Mouse (Mus musculus) thymus, adult 2 months (tissue): ENCODE results near the gene Gabbr2. TPM values are rescaled to one million over a fixed set of nuclear protein-coding genes. Genes with fewer than 3 reads are reported as not detected.
A peak's percentile ranks its signal among the peaks of the same experiment; 100 is the strongest.

Source experiments
- DNase-seq: peaks from one replicate; pipeline ENCODE4 v3.0.0; 2021
- H3K27ac ChIP-seq: fragments of 200-500 bp; 2 replicates; pipeline ENCODE4 v1.5.1; 2012; ENCODE audit warnings: low read length, control low read depth; ENCODE audit not compliant: control insufficient read depth, insufficient read depth
- H3K27me3 ChIP-seq: fragments of 200-500 bp; 2 replicates; pipeline ENCODE4 v1.6.1; 2012; ENCODE audit warnings: mild to moderate bottlenecking, low read length, moderate library complexity, mixed read lengths; ENCODE audit not compliant: control insufficient read depth, insufficient read depth
- H3K36me3 ChIP-seq: fragments of 200-500 bp; 2 replicates; pipeline ENCODE4 v1.6.1; 2012; ENCODE audit warnings: mild to moderate bottlenecking, low read length, moderate library complexity; ENCODE audit not compliant: control insufficient read depth, insufficient read depth
- H3K4me1 ChIP-seq: fragments of 200-500 bp; replicated peaks from 2 replicates; pipeline ENCODE4 v1.6.1; 2012; ENCODE audit warnings: low read length; ENCODE audit not compliant: control insufficient read depth, insufficient read depth
- H3K4me3 ChIP-seq: fragments of 200-500 bp; 2 replicates; pipeline ENCODE4 v1.5.1; 2012; ENCODE audit warnings: mild to moderate bottlenecking, low read length, control low read depth, moderate library complexity; ENCODE audit not compliant: control insufficient read depth, insufficient read depth
- CTCF ChIP-seq: fragments of 200-500 bp; IDR thresholded peaks from 2 replicates; pipeline ENCODE4 v1.5.1; 2012; ENCODE audit warnings: mild to moderate bottlenecking, control low read depth, low read length, moderate library complexity, borderline replicate concordance; ENCODE audit not compliant: control insufficient read depth, poor library complexity, insufficient read depth; ENCODE audit errors: extremely low read depth
- POLR2A ChIP-seq: fragments of 200-500 bp; IDR thresholded peaks from 2 replicates; pipeline ENCODE4 v1.6.1; 2012; ENCODE audit warnings: mild to moderate bottlenecking, low read length, control low read depth, moderate library complexity; ENCODE audit not compliant: control insufficient read depth, poor library complexity, insufficient read depth; ENCODE audit errors: extremely low read depth
- WGBS: fragments of 180-500 bp; shearing (Covaris S2); methylation state at CpG from one replicate; pipeline ENCODE4 v1.1.7; 2018; 5-methylcytosine and 5-hydroxymethylcytosine counted together
- polyA plus RNA-seq: library from polyadenylated mRNA; depleted of rRNA; stranded (reverse); fragments of >200 nt; gene quantifications from 2 replicates; pipeline ENCODE4 v1.2.3, GENCODE M21; 2012

Gabbr2 gene
- polyA plus RNA-seq, 1 experiment, result 0.20 TPM

DNA sequence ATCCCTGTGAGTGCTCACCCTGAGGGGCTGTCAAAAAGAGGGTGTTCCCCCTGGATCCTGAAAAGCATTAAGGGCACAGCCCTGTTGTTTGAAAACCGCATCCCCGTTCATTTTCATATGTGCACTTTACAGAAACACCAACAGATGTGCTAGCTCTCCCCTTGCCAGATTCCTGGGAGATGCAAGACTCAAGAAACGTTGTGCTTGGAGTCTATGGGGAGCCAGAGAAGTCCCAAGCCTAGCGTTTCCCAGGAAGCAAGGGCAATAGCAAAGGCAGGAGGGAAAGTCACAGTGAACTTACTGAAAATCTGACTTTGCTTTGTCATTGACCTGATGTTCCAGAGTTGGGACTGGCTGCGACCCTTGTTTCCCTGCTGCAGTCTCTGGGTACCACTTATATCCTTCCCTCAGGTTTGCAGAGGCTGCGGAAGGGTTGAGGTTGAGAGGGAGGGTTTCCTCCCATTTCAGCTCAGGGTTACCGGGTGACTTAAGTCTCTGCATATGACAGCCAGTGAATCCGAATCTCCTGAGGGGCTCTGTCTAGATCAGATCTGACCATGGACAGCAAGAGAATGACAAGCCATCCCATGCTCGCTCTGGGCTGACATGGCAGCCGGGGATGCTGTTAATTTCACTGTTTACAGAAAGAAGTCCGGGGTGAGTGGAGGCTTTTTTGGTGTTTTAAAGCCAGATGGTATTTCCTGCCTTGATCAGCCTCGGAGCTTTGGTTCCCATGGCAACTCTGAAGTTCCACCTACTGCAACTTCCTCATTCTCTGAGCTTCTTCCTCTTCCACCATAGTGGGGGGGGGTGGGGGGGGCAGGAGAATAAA lies 18.9 kb upstream of the Gabbr2 start:
- DNase-seq, result peak; percentile 77
- WGBS, result 12% methylated on average over 12 of the region's 12 CpGs
- peak overlapping the region; percentile 63 for H3K4me3 ChIP-seq

DNA sequence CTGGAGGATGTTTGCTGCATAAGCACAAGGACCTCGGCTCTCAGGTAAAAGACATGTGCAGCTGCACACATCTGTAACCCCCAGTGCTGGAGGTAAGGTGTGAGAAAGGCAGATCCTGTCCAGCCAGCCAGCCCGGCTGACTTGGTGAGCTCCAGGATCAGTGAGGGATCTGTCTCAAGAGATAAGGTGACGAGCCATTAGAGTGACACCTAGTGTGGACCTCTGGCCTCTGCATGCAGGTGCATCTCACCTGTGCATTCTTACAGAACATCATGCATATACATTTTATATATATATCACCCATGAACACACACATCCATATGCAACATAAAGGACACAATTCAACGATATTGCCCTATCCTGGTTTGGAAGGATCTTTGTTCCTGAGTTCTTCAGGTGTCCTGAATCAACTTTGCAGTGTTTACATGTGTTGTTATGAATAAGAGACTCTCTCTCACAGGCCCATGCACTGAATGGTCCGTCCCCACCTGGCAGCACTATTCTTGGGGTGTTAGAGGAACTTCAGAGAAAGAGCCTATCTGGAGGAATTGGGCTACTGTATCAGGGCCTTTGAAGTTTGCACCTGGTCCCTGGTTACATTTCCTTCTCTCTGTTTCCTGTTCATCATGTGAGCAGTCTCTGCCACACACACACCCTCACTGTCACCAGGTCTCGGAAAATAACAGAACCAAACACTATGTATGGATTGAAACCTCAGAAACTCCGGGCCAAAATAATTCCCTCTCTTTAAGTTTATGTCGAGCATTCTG lies 9.1 kb upstream of the Gabbr2 start:
- no peaks in the 10 kb centered on the region for H3K36me3 ChIP-seq
- 30% methylated on average over 8 of the region's 8 CpGs for WGBS
- TF ChIP-seq POLR2A, result no peak
- TF ChIP-seq CTCF, result no peak
- DNase-seq, result peak; percentile 62
- H3K27me3 ChIP-seq, result no peaks in the 10 kb centered on the region
- no peak overlapping the region for H3K4me3 ChIP-seq
- H3K27ac ChIP-seq, result peak overlapping the region; percentile 99
- H3K4me1 ChIP-seq, result peaks cover 29% of the 10 kb centered on the region

More for the DNA sequence above, 18.9 kb upstream of the Gabbr2 start:
- Histone ChIP-seq H3K27ac (peak overlapping the region; percentile 99), H3K4me1 (peaks cover 53% of the 10 kb centered on the region), H3K36me3 (no peaks in the 10 kb centered on the region), H3K27me3 (no peaks in the 10 kb centered on the region)
- TF ChIP-seq CTCF, result no peak
- TF ChIP-seq POLR2A, result no peak

DNA sequence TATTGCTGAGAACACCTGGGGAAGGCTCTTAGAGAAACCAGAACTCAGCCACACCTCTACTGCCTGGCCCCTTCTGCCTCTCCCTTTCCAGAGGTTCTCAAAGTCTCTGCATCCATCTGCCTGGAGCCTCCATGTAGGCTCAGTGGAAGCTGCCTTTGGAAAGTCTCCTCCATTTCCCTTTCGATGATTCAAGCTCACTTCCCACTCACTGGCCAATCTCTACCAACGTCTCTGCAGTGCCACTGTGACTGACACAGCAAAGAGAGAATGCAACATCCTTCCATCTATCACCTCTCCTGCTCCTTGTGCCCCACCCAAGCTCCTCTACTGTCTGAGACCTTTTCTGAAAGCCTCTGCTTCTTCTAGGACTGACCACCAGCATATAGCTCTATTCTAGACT lies 6.3 kb upstream of the Gabbr2 start:
- 81% methylated on average over 2 of the region's 2 CpGs for WGBS
- no peak overlapping the region for H3K27ac ChIP-seq
- H3K36me3 ChIP-seq, result no peaks in the 10 kb centered on the region
- TF ChIP-seq CTCF (no peak), POLR2A (no peak)
- H3K27me3 ChIP-seq, result no peaks in the 10 kb centered on the region; the same call in 1 of the 2 replicates
- no peak overlapping the region for H3K4me3 ChIP-seq
- peaks cover 27% of the 10 kb centered on the region for H3K4me1 ChIP-seq
- DNase-seq, result no peak

DNA sequence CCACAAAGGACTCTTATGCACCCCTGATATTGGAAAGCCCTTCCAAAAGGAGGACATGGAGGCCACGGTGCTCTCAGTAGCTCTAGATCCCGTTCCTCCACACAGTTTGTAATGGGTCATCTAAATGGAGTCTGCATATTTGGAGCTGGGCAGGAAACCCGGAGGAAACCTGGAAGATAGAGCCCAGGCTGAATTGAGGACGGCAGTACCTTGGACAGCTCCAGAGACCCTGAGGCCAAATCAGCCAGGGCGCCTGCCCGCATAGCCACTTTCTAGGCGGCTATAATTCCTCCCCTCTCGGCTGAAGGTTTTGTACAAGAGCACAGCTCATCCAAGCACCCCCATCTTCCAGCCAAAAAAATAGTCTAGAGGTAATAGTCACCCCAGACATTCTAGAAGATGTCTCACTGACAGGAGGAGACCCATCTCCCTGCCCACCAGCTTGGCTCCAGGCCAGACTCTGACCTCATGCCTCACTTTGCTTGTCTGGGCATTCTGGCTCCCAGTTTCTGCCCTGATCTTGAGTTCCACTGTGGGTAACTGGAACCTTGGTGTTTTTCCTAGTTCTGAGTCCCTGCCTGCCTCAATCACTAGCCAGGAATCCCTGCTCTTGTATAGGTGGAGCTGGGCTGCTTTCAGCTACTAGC lies 1.3 kb upstream of the Gabbr2 start:
- no peak overlapping the region for H3K4me3 ChIP-seq
- TF ChIP-seq CTCF (no peak), POLR2A (no peak)
- no peaks in the 10 kb centered on the region for H3K36me3 ChIP-seq
- H3K27ac ChIP-seq, result no peak overlapping the region
- peaks cover 17% of the 10 kb centered on the region for H3K27me3 ChIP-seq
- H3K4me1 ChIP-seq, result peaks cover 27% of the 10 kb centered on the region
- peak; percentile 40 for DNase-seq
- 5% methylated on average over 8 of the region's 8 CpGs for WGBS

DNA sequence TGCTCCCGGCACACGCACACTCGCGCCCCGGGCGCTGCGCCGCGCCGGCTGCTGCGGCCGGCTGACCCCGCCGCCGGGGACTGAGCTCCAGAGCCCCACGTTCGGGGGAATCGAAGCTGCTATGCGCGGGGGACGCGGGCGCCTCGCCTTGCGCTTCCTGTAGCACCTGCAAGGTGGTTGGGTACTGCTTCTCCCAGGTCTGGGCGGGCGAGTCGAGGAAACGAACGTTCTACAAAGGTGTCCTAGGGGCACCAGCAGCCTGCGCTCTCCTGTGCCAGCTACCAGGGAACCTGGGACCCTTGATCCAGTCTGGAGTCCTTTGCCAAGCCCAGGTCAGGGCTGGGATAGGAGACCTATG lies 265 bp upstream of the Gabbr2 start:
- no peak overlapping the region for H3K27ac ChIP-seq
- no peaks in the 10 kb centered on the region for H3K36me3 ChIP-seq
- peak; percentile 16 for DNase-seq
- WGBS, result under 1% methylated on average over 31 of the region's 31 CpGs
- peaks cover 17% of the 10 kb centered on the region for H3K27me3 ChIP-seq
- TF ChIP-seq CTCF (no peak), POLR2A (no peak)
- H3K4me1 ChIP-seq, result peaks cover 27% of the 10 kb centered on the region
- no peak overlapping the region for H3K4me3 ChIP-seq
